Mouse (Mus musculus): Measurements from ENCODE around the gene Zfp712. TPM values are rescaled to one million over a fixed set of nuclear protein-coding genes. Genes with fewer than 3 reads are reported as not detected.

Zfp712 gene
- polyA plus RNA-seq, 1 experiment from 2014 or later, result 9.6 TPM

DNA sequence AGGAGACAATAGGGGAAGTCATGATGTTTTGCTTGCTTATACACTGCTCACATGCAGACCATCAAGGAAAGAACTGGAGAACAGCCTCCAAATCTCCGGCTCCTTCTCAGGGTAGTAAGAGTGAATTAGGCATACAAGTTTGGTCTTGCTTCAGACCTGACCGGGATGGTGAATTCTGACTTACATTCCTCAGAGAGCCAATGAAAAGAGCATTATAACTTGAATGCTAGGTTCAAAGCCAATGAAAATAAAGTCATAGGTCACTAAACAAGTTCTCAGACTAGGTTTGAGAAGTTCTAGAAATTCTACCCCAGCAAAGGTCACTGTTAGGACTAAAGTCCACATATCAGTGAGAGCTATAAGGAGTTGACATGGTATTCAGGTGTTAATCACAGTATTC lies 16.3 kb upstream of the Zfp712 start:
- peaks cover 28% of the 10 kb centered on the region for H3K36me3 ChIP-seq (ENCODE audit: control insufficient read depth, insufficient read depth, low read length)

DNA sequence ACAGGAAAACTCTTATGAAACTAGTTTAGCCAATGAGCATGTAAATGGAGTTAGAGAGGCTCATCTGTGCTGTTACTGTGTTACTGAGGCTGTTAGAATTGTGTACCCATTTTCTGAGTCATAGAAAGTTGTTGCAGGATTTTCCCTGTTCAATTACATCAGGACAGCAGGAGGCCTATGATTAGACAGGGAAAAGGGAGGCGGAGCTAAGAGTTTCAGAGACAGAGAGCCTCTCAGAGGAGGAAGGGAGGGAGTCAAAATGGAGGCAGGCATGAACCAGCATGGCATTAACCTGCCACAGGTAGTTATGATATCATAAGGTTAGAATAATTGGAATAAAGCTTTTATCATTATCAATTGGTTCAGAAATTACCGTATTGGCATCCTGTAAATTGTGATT lies 11.8 kb upstream of the Zfp712 start:
- Histone ChIP-seq H3K9ac (ENCODE audit: low read length) (no peak overlapping the region), H3K4me2 (ENCODE audit: low read length) (no peak overlapping the region), H3K4me3 (ENCODE audit: low read depth, low read length) (no peak overlapping the region), H3K36me3 (ENCODE audit: control insufficient read depth, insufficient read depth, low read length) (peaks cover 48% of the 10 kb centered on the region), H3K27me3 (replicated peaks; ENCODE audit: control insufficient read depth, insufficient read depth, low read length) (no peaks in the 10 kb centered on the region), H3K27ac (ENCODE audit: low read depth, low read length) (no peak overlapping the region), H3K9me3 (replicated peaks; ENCODE audit: control insufficient read depth, low read length) (peaks cover 42% of the 10 kb centered on the region), H3K4me1 (ENCODE audit: control insufficient read depth, insufficient read depth, low read length) (no peaks in the 10 kb centered on the region)
- DNase-seq (ENCODE audit: low spot score) (no peak), ATAC-seq (no peak)
- WGBS, result 93% methylated on average over 2 of the region's 2 CpGs

More for the DNA sequence above, 16.3 kb upstream of the Zfp712 start:
- H3K4me1 ChIP-seq (ENCODE audit: control insufficient read depth, insufficient read depth, low read length), result 0 out of 2 replicates have a peak, but pooled peaks cover 4% of the 10 kb centered on the region
- H3K9ac ChIP-seq (ENCODE audit: low read length), result no peak overlapping the region
- no peak overlapping the region for H3K4me2 ChIP-seq (ENCODE audit: low read length)
- no peak overlapping the region for H3K27ac ChIP-seq (ENCODE audit: low read depth, low read length)
- no peak for ATAC-seq
- H3K4me3 ChIP-seq (ENCODE audit: low read depth, low read length), result no peak overlapping the region
- peaks cover 24% of the 10 kb centered on the region for H3K9me3 ChIP-seq (replicated peaks; ENCODE audit: control insufficient read depth, low read length)
- no peak for DNase-seq (ENCODE audit: low spot score)
- H3K27me3 ChIP-seq (replicated peaks; ENCODE audit: control insufficient read depth, insufficient read depth, low read length), result no peaks in the 10 kb centered on the region
- WGBS, result 92% methylated on average over 2 of the region's 2 CpGs

DNA sequence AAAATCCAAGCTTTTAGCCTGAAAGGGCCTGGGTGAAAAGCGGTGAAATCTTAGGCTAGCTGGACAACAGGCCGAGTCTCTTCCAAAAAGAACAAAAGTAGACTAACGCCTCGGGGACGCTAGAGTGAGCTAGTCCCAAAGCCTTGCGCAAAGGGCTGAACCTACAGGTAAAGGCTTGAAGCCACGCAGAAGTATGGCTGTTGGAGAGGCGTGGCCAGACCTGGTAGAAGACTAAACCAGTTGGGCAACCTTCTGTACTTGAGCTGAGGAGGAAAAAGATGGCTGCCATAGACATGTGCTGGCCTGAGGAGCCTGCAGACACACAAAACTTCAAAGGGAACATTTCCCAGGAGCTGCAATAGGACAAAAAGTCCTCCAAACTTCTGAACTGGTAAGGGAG lies 4.4 kb upstream of the Zfp712 start:
- DNase-seq (ENCODE audit: low spot score), result no peak
- no peak for ATAC-seq
- peaks cover 12% of the 10 kb centered on the region for H3K9me3 ChIP-seq (replicated peaks; ENCODE audit: control insufficient read depth, low read length)
- WGBS, result 87% methylated on average over 8 of the region's 8 CpGs
- H3K4me2 ChIP-seq (ENCODE audit: low read length), result no peak overlapping the region
- no peak overlapping the region for H3K27ac ChIP-seq (ENCODE audit: low read depth, low read length)
- 0 out of 2 replicates have a peak, but pooled peaks cover under 1% of the 10 kb centered on the region for H3K4me1 ChIP-seq (ENCODE audit: control insufficient read depth, insufficient read depth, low read length)
- H3K27me3 ChIP-seq (replicated peaks; ENCODE audit: control insufficient read depth, insufficient read depth, low read length), result no peaks in the 10 kb centered on the region
- H3K36me3 ChIP-seq (ENCODE audit: control insufficient read depth, insufficient read depth, low read length), result peaks cover 10% of the 10 kb centered on the region
- H3K9ac ChIP-seq (ENCODE audit: low read length), result no peak overlapping the region
- H3K4me3 ChIP-seq (ENCODE audit: low read depth, low read length), result no peak overlapping the region

DNA sequence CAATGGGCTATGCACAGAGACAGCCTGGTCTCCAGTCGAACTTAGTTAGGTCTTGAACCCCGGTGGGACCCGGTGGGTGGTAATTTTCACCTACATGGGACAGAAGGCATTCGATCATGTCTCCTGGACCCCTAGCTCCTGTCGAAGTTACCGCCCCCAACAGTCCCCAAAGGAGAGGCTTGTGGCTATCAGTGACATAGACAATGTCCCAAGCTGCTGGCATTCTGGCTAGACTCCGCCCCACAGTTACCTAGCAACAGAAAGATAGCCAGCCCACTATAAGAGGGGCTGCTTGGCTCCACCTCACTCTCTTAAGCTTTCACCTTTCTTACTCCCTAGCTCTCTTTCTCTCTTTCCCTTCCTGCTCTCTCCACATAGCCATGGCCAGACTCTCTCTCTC lies 1.5 kb upstream of the Zfp712 start:
- Histone ChIP-seq H3K4me2 (ENCODE audit: low read length) (no peak overlapping the region), H3K9ac (ENCODE audit: low read length) (no peak overlapping the region), H3K4me3 (ENCODE audit: low read depth, low read length) (no peak overlapping the region), H3K27me3 (replicated peaks; ENCODE audit: control insufficient read depth, insufficient read depth, low read length) (no peaks in the 10 kb centered on the region), H3K36me3 (ENCODE audit: control insufficient read depth, insufficient read depth, low read length) (no peaks in the 10 kb centered on the region), H3K9me3 (replicated peaks; ENCODE audit: control insufficient read depth, low read length) (peaks cover 5% of the 10 kb centered on the region; the same call in 1 of the 2 replicates), H3K4me1 (ENCODE audit: control insufficient read depth, insufficient read depth, low read length) (0 out of 2 replicates have a peak, but pooled peaks cover 6% of the 10 kb centered on the region), H3K27ac (ENCODE audit: low read depth, low read length) (no peak overlapping the region)
- no peak for DNase-seq (ENCODE audit: low spot score)
- no peak for ATAC-seq
- 63% methylated on average over 7 of the region's 7 CpGs for WGBS

DNA sequence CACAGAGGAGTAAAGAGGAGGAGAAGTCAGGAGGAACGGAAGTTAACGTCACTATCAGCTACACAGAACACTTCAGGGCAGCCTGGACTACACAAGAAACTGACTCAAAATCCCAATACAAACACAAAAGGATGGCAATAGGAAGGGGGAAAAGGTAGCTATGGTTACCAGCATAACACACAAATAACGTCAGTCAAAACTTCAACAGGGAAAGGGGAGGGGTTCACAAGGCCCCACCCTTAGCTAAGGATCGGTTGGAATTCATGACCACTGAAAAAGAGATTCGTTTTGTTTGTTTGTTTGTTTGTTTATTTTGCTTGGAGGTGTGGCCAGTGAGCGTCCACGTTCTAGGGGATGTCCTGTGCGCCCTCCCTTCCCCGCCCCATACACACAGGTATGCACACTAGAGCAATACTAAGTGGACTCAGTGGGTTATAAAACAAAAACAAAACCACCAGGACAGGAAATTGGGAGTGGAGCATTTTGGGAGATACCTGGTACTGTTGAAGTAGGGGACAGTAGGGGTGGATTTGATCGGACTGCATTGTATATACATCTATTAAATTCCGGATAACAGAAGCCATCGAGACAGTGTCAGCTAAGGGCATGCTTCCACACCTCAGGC lies 697 bp downstream of the Zfp712 start:
- Histone ChIP-seq H3K4me3 (ENCODE audit: low read depth, low read length) (peak overlapping the region; percentile 62), H3K27me3 (replicated peaks; ENCODE audit: control insufficient read depth, insufficient read depth, low read length) (no peaks in the 10 kb centered on the region), H3K27ac (ENCODE audit: low read depth, low read length) (peak overlapping the region; percentile 74), H3K4me2 (ENCODE audit: low read length) (peak overlapping the region; percentile 57), H3K9me3 (replicated peaks; ENCODE audit: control insufficient read depth, low read length) (peaks cover 14% of the 10 kb centered on the region), H3K4me1 (ENCODE audit: control insufficient read depth, insufficient read depth, low read length) (0 out of 2 replicates have a peak, but pooled peaks cover 6% of the 10 kb centered on the region), H3K36me3 (ENCODE audit: control insufficient read depth, insufficient read depth, low read length) (no peaks in the 10 kb centered on the region), H3K9ac (ENCODE audit: low read length) (peak overlapping the region; percentile 75)
- WGBS, result 5% methylated on average over 12 of the region's 12 CpGs
- DNase-seq (ENCODE audit: low spot score), result no peak
- peak; percentile 48; the same call in 1 of the 2 replicates for ATAC-seq

Other genes with a start within 250 kb of the Zfp712 start
- gene Gm10767, start 156.3 kb downstream of the Zfp712 start, polyA plus RNA-seq (2014; fragmentation: Nextera tagmentation; extraction: Ambion mirVana), result 2.4 and 3.0 TPM in 2 replicates
- gene Zfp708, start 36.8 kb upstream of the Zfp712 start, polyA plus RNA-seq (2014; fragmentation: Nextera tagmentation; extraction: Ambion mirVana), result 13.7 and 14.2 TPM in 2 replicates
- gene Gm28557, start 47.4 kb upstream of the Zfp712 start, polyA plus RNA-seq (2014; fragmentation: Nextera tagmentation; extraction: Ambion mirVana), result 1.6 and 2.2 TPM in 2 replicates
- gene Rslcan18, start 55.1 kb upstream of the Zfp712 start, polyA plus RNA-seq (2014; fragmentation: Nextera tagmentation; extraction: Ambion mirVana), result not detected in 2 replicates
- 3.9 and 4.8 TPM in 2 replicates for gene Zfp759, start 60.5 kb upstream of the Zfp712 start, polyA plus RNA-seq (2014; fragmentation: Nextera tagmentation; extraction: Ambion mirVana)
- gene Rsl1, start 112.0 kb upstream of the Zfp712 start, polyA plus RNA-seq (2014; fragmentation: Nextera tagmentation; extraction: Ambion mirVana), result 6.1 and 6.7 TPM in 2 replicates
- 1.1 and 2.7 TPM in 2 replicates for gene Zfp455, start 133.3 kb upstream of the Zfp712 start, polyA plus RNA-seq (2014; fragmentation: Nextera tagmentation; extraction: Ambion mirVana)
- 4.4 and 6.5 TPM in 2 replicates for gene Zfp458, start 217.3 kb upstream of the Zfp712 start, polyA plus RNA-seq (2014; fragmentation: Nextera tagmentation; extraction: Ambion mirVana)
- gene Zfp457, start 245.3 kb upstream of the Zfp712 start, polyA plus RNA-seq (2014; fragmentation: Nextera tagmentation; extraction: Ambion mirVana), result 0.34 and 1.1 TPM in 2 replicates

Measured in forebrain, embryonic 14.5 days (tissue).